Mouse (Mus musculus) cerebellum, adult 2 months (tissue): ENCODE data around the gene Adrb1.

Experiments used
- CTCF ChIP-seq: fragments of 200-500 bp; IDR thresholded peaks from 2 replicates; pipeline ENCODE4 v1.5.1; 2011; ENCODE audit warnings: low read depth, mild to moderate bottlenecking, control low read depth, low read length, moderate library complexity, borderline replicate concordance; ENCODE audit not compliant: insufficient read depth
- POLR2A ChIP-seq: fragments of 200-500 bp; IDR thresholded peaks from 2 replicates; pipeline ENCODE4 v1.6.1; 2011; ENCODE audit warnings: low read length, control low read depth, borderline replicate concordance; ENCODE audit not compliant: insufficient read depth

- no peak for TF ChIP-seq POLR2A
- TF ChIP-seq CTCF: no peak
Observed at GRCm38 (mm10) chr19:56722291-56722707, 300 bp downstream of the Adrb1 start.
